Mouse (Mus musculus) heart, postnatal 0 days (tissue): Measurements from ENCODE around the gene Samd11. TPM values are rescaled to one million over a fixed set of nuclear protein-coding genes. Genes with fewer than 3 reads are reported as not detected.

ENCODE experiments used
- ATAC-seq: fragments of 200-750 bp; cut with Nextera tagmentation; 2 replicates; pipeline ENCODE4 v1.8.0; 2017; ENCODE audit warnings: low read depth, moderate number of reproducible peaks, moderate library complexity; ENCODE audit not compliant: insufficient read depth
- DNase-seq: peaks from one replicate; pipeline ENCODE4 v3.0.0-alpha.2; 2016; ENCODE audit warnings: low spot score
- H3K27ac ChIP-seq: fragments of 300-500 bp; sonication (generic); 2 replicates; pipeline ENCODE4 v1.5.1; 2014; ENCODE audit warnings: low read depth, mild to moderate bottlenecking
- H3K27me3 ChIP-seq: fragments of 300-500 bp; sonication (generic); 2 replicates; pipeline ENCODE4 v1.6.1; 2014; ENCODE audit warnings: low read length, mixed read lengths; ENCODE audit not compliant: control insufficient read depth, insufficient read depth
- H3K36me3 ChIP-seq: fragments of 300-500 bp; sonication (generic); replicated peaks from 2 replicates; pipeline ENCODE4 v1.6.1; 2014; ENCODE audit warnings: low read length, mixed read lengths; ENCODE audit not compliant: control insufficient read depth, insufficient read depth
- H3K4me1 ChIP-seq: fragments of 300-500 bp; sonication (generic); 2 replicates; pipeline ENCODE4 v1.6.1; 2014; ENCODE audit warnings: antibody characterized with exemption; ENCODE audit not compliant: control insufficient read depth, insufficient read depth
- H3K4me2 ChIP-seq: fragments of 300-500 bp; sonication (generic); 2 replicates; pipeline ENCODE4 v1.6.1; 2014; ENCODE audit warnings: low read depth, mild to moderate bottlenecking, low read length, moderate library complexity
- H3K4me3 ChIP-seq: fragments of 300-500 bp; sonication (generic); 2 replicates; pipeline ENCODE4 v1.5.1; 2014; ENCODE audit warnings: low read depth, low read length
- H3K9ac ChIP-seq: fragments of 300-500 bp; sonication (generic); replicated peaks from 2 replicates; pipeline ENCODE4 v1.6.1; 2014; ENCODE audit warnings: low read depth, low read length, mixed read lengths
- H3K9me3 ChIP-seq: fragments of 300-500 bp; sonication (generic); replicated peaks from 2 replicates; pipeline ENCODE4 v1.6.1; 2016; ENCODE audit warnings: low read length; ENCODE audit not compliant: control insufficient read depth
- CTCF ChIP-seq: IDR thresholded peaks from 2 replicates; pipeline ENCODE4 v1.5.1; 2016; ENCODE audit warnings: antibody characterized with exemption, control low read depth, low read depth
- EP300 ChIP-seq: IDR thresholded peaks from 2 replicates; pipeline ENCODE4 v1.6.1; 2016; ENCODE audit warnings: antibody characterized with exemption, low read depth
- WGBS: fragments of 180-500 bp; shearing (Covaris S2); extraction: QIAGEN DNeasy Blood & Tissue Kit; methylation state at CpG from one replicate; pipeline ENCODE4 v1.1.7; 2014; 5-methylcytosine and 5-hydroxymethylcytosine counted together
- microRNA-seq: library from miRNA; unstranded; fragments of <30 nt; microRNA quantifications from one replicate; pipeline ENCODE4, GENCODE M21; 2016
- polyA plus RNA-seq: library from polyadenylated mRNA; unstranded; fragments of >200 nt; fragmentation: Nextera tagmentation; extraction: Ambion mirVana; gene quantifications from 2 replicates; pipeline ENCODE4 v1.2.1, GENCODE M21; 2015
- total RNA-seq: library from RNA; depleted of rRNA; stranded (reverse); fragments of >200 nt; gene quantifications from 2 replicates; pipeline ENCODE4 v1.2.3, GENCODE M21; 2014; ENCODE audit warnings: low replicate concordance; rRNA removed

Samd11 gene
- total and polyA plus RNA-seq, 2 experiments from 2014 or later, result 0.19 to 0.95 TPM

GRCm38 (mm10) chr4:156202462-156202893, 53.0 kb downstream of the Samd11 start:
- ATAC-seq (peak; percentile 9), DNase-seq (peak; percentile 74)
- Histone ChIP-seq H3K4me2 (peak overlapping the region; percentile 99), H3K9me3 (no peaks in the 10 kb centered on the region), H3K27ac (peak overlapping the region; percentile 89), H3K4me1 (peaks cover 19% of the 10 kb centered on the region), H3K27me3 (no peaks in the 10 kb centered on the region), H3K4me3 (peak overlapping the region; percentile 83), H3K9ac (peak overlapping the region; percentile 84), H3K36me3 (no peaks in the 10 kb centered on the region)
- WGBS, result 11% methylated on average over 12 of the region's 12 CpGs
- TF ChIP-seq EP300, result 0 out of 2 replicates have a peak, but pooled peaks have one; percentile 72
- no peak for TF ChIP-seq CTCF

- whole genome bisulfite sequencing, result 54% methylated on average over 10 of the region's 10 CpGs
- no peaks in the 10 kb centered on the region for H3K9me3 ChIP-seq
- ATAC-seq, result no peak
- no peak within 1 kb of the TSS for H3K9ac ChIP-seq
- peaks cover 23% of the 10 kb centered on the region for H3K4me1 ChIP-seq
- no peaks in the 10 kb centered on the region for H3K36me3 ChIP-seq
- H3K27ac ChIP-seq, result peak within 1 kb of the TSS; percentile 53
- H3K4me2 ChIP-seq, result peak within 1 kb of the TSS; percentile 52
- no peaks in the 10 kb centered on the region for H3K27me3 ChIP-seq
- no peak for TF ChIP-seq CTCF
- no peak for DNase-seq
- H3K4me3 ChIP-seq, result peak within 1 kb of the TSS; percentile 22
These were observed 54.6 kb downstream of the Samd11 start, which contains the start of gene Isg15 for GRCm38 (mm10) chr4:156200623-156201475. Gene Isg15, minus strand, starts transcription at chr4:156200818.

GRCm38 (mm10) chr4:156197829-156198205, 57.6 kb downstream of the Samd11 start:
- H3K4me1 ChIP-seq, result peaks cover 24% of the 10 kb centered on the region
- ATAC-seq, result peak; percentile 91
- peak overlapping the region; percentile 93 for H3K27ac ChIP-seq

GRCm38 (mm10) chr4:156197131-156197828, 58.2 kb downstream of the Samd11 start, which contains the start of gene Agrn:
Gene Agrn, minus strand, starts transcription at chr4:156197488.
- under 1% methylated on average over 25 of the region's 88 CpGs for WGBS
- TF ChIP-seq EP300, result no peak
- TF ChIP-seq CTCF, result no peak
- Histone ChIP-seq H3K27me3 (no peaks in the 10 kb centered on the region), H3K36me3 (no peaks in the 10 kb centered on the region), H3K27ac (peak within 1 kb of the TSS; percentile 93), H3K9me3 (no peaks in the 10 kb centered on the region), H3K4me2 (peak within 1 kb of the TSS; percentile 93), H3K4me1 (peaks cover 22% of the 10 kb centered on the region), H3K9ac (peak within 1 kb of the TSS; percentile 77), H3K4me3 (peak within 1 kb of the TSS; percentile 80)
- DNase-seq (no peak), ATAC-seq (peak; percentile 86)

More at GRCm38 (mm10) chr4:156197829-156198205, 57.6 kb downstream of the Samd11 start:
- Histone ChIP-seq H3K27me3 (no peaks in the 10 kb centered on the region), H3K9me3 (no peaks in the 10 kb centered on the region), H3K4me2 (peak overlapping the region; percentile 93), H3K4me3 (peak overlapping the region; percentile 80), H3K9ac (peak overlapping the region; percentile 56), H3K36me3 (no peaks in the 10 kb centered on the region)
- TF ChIP-seq EP300 (no peak), CTCF (peak; percentile 35)
- under 1% methylated on average over 21 of the region's 26 CpGs for WGBS
- peak; percentile 92 for DNase-seq

Small RNA genes within 50 kb of the gene (microRNA-seq; reads per million reads assigned to microRNA genes)
- gene Mir7658, result 2.7 reads per million, percentile 11 among the genes with 10 or more reads in this experiment

Other genes starting within 250 kb of the Samd11 start
- not detected in 2 replicates for gene Tnfrsf4, start 241.8 kb downstream of the Samd11 start, total RNA-seq
- 0.26 and 0.31 TPM in 2 replicates for gene Tnfrsf4, start 241.8 kb downstream of the Samd11 start, polyA plus RNA-seq
- gene Tnfrsf18, start 229.5 kb downstream of the Samd11 start, total RNA-seq, result 2.2 TPM in 1 of 2 replicates, not detected in the other
- 0.88 and 1.00 TPM in 2 replicates for gene Tnfrsf18, start 229.5 kb downstream of the Samd11 start, polyA plus RNA-seq
- not detected in 2 replicates for gene Ttll10, start 196.2 kb downstream of the Samd11 start, total RNA-seq
- 0.08 TPM in 1 of 2 replicates, not detected in the other for gene Ttll10, start 196.2 kb downstream of the Samd11 start, polyA plus RNA-seq
- gene 9430015G10Rik, start 145.7 kb downstream of the Samd11 start, total RNA-seq, result 6.7 and 14.6 TPM in 2 replicates
- 3.8 and 4.3 TPM in 2 replicates for gene 9430015G10Rik, start 145.7 kb downstream of the Samd11 start, polyA plus RNA-seq
- gene Rnf223, start 125.1 kb downstream of the Samd11 start, total RNA-seq, result not detected in 2 replicates
- not detected in 2 replicates for gene Rnf223, start 125.1 kb downstream of the Samd11 start, polyA plus RNA-seq
- gene Agrn, start 58.2 kb downstream of the Samd11 start, total RNA-seq, result 94.4 and 109 TPM in 2 replicates
- 18.5 and 20.1 TPM in 2 replicates for gene Agrn, start 58.2 kb downstream of the Samd11 start, polyA plus RNA-seq
- 7.5 and 19.9 TPM in 2 replicates for gene Isg15, start 54.8 kb downstream of the Samd11 start, total RNA-seq
- gene Isg15, start 54.8 kb downstream of the Samd11 start, polyA plus RNA-seq, result 4.5 and 7.0 TPM in 2 replicates
- 5.9 and 6.0 TPM in 2 replicates for gene AW011738, start 52.4 kb downstream of the Samd11 start, total RNA-seq
- gene AW011738, start 52.4 kb downstream of the Samd11 start, polyA plus RNA-seq, result 3.2 and 3.4 TPM in 2 replicates
- 57.5 and 68.3 TPM in 2 replicates for gene Perm1, start 39.8 kb downstream of the Samd11 start, total RNA-seq
- gene Perm1, start 39.8 kb downstream of the Samd11 start, polyA plus RNA-seq, result 35.9 and 42.9 TPM in 2 replicates
- 15.3 and 21.9 TPM in 2 replicates for gene Plekhn1, start 20.8 kb downstream of the Samd11 start, total RNA-seq
- gene Plekhn1, start 20.8 kb downstream of the Samd11 start, polyA plus RNA-seq, result 5.9 and 6.0 TPM in 2 replicates
- gene Noc2l, start 19.6 kb downstream of the Samd11 start, total RNA-seq, result 34.5 and 46.4 TPM in 2 replicates
- gene Noc2l, start 19.6 kb downstream of the Samd11 start, polyA plus RNA-seq, result 15.8 and 17.2 TPM in 2 replicates
- not detected in 2 replicates for gene Vmn2r-ps159, start 75.4 kb upstream of the Samd11 start, total RNA-seq
- gene Vmn2r-ps159, start 75.4 kb upstream of the Samd11 start, polyA plus RNA-seq, result not detected in 2 replicates